Mouse (Mus musculus): ENCODE results near the gene Mansc1. TPM values are rescaled to one million over a fixed set of nuclear protein-coding genes. Genes with fewer than 3 reads are reported as not detected.
A peak's percentile ranks its signal among the peaks of the same experiment; 100 is the strongest.

The Mansc1 gene
- total RNA-seq, 4 experiments from 2014 or later = 13.4 to 18.7 (median 14.5) TPM

- DNase-seq (ENCODE audit: low spot score in 2 of 2) = no peak
These were observed 31.2 kb downstream of the Mansc1 start for GRCm38 (mm10) chr6:134601130-134601529.

DNA sequence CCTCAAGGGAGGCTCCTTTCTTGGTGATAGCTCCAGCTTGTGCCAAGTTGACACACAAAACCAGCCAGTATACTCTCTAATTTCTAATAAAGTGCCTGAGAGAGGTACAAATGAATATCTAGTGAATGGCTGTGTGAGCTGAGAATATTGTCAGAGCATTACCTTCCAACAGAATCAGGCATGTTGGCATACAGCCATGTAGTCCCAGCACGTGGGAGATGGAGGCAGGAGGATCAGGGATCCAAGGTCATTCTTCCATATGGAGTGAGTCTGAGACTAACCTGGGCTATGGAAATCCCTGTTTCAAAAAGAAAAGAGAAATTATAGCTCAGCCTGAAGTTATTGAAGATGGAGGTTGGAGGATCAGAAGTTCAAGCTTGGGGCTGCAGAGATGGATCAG is 33.0 kb downstream of the Mansc1 start:
- no peak for DNase-seq (ENCODE audit: low spot score in 2 of 2)

GRCm38 (mm10) chr6:134597651-134598229 is 34.5 kb downstream of the Mansc1 start:
- no peak for DNase-seq (ENCODE audit: low spot score in 2 of 2)

- no peak for DNase-seq (ENCODE audit: low spot score in 2 of 2)
These were observed 37.5 kb downstream of the Mansc1 start for GRCm38 (mm10) chr6:134594569-134595442.

DNA sequence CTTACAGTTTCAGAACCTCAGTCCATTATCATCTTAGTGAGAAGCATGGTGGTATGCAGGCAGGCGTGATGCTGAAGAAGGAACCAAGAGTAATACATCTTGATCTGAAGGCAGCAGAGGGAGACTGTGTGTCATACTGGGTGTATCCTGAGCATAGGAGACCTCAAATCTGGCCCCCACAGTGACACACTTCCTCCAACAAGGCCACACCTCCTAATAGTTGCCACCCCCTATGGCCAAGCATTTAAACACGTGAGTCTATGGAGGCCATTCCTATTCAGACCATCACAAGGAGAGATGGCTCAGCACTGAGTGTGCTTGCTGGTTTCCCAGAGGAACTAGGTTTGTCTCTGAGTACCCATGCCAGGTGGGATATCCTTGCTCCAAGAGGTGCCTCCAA is 40.7 kb downstream of the Mansc1 start:
- no peak for DNase-seq (ENCODE audit: low spot score in 2 of 2)

GRCm38 (mm10) chr6:134586241-134586640 is 46.0 kb downstream of the Mansc1 start:
- no peak for DNase-seq (ENCODE audit: low spot score in 2 of 2)

DNA sequence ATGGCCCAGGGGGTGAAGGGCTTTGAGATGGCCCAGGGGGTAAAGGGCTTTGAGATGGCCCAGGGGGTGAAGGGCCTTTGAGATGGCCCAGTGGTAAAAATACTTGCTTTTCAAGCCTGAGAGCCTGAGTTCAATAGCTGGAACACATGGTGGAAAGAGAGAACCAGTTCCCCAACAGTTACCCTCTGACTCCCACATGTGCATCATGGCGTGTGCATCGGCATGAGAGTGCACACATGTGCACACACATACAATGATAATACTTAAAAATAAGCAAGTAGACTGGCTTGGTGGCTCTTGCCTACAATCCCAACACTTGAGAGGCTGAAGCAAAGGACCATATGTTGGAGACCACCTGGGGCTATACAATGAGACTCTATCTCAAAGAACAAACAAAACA is 47.7 kb downstream of the Mansc1 start:
- DNase-seq (ENCODE audit: low spot score in 2 of 2) = no peak

GRCm38 (mm10) chr6:134582110-134582509 is 50.2 kb downstream of the Mansc1 start:
- no peak for DNase-seq (ENCODE audit: low spot score in 2 of 2)

DNA sequence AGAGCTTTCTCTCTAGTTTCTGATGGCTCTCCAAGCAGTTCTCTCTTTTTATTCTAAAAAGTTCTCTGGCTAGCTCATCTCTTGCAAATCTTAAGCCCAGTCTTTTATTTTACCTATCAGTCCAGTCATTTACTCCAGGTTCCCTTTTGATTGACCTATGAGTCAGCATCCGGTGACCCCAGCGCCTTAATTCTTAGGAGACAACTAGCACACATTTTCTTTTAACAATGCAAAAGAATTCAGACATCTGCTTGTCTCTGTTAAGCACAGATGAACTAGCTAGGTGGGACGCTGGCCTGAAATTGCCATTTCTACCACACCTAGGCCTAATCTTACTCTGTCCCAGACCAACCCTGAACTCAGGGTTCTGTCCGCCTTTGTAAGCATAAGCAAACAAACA is 52.8 kb downstream of the Mansc1 start:
- DNase-seq (ENCODE audit: low spot score in 2 of 2) = no peak

DNA sequence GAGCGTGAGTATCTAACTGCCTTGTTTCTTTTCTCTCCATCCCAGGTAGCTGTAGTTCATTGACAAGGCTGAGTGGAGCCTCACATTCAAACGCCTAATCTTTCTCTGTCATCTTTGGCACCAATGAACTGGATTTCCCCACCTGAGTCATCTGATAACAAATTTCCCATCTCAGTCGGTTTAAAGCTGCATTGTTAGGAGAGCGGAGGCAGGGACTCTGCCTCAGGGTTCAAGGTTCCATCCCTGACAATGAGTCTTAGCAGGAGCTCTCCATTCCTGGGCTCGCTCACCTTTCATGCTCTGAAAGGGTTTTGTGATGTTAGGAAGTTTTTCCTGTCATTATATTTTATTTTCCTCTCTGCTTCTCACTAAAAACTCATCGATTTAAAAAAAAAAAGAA is 54.2 kb downstream of the Mansc1 start:
- no peak for DNase-seq (ENCODE audit: low spot score in 2 of 2)

DNA sequence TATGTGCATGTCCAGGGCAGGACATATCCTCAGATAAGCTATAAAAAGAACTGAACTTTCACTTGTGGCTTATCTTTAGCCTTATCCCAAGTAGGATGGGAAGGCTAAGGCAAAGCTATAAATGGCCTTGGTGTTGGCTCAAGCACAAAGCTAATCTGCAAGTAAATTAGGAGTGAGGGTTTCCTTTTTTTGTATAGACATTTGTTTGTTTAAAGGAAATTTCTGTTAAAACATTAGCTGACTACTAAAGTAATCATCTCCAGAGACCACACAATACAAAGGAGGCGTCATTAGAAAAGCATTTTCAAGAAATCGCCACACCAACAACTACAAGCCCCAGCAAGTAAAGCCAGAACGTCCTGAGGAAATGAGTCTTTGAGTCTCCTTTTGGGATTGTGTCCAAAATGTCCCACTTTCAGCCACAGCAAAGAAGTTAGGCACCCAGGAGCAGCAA is 57.0 kb downstream of the Mansc1 start:
- no peak for DNase-seq (ENCODE audit: low spot score in 2 of 2)

GRCm38 (mm10) chr6:134567986-134568556 is 64.2 kb downstream of the Mansc1 start:
- no peak for DNase-seq (ENCODE audit: low spot score in 2 of 2)

DNA sequence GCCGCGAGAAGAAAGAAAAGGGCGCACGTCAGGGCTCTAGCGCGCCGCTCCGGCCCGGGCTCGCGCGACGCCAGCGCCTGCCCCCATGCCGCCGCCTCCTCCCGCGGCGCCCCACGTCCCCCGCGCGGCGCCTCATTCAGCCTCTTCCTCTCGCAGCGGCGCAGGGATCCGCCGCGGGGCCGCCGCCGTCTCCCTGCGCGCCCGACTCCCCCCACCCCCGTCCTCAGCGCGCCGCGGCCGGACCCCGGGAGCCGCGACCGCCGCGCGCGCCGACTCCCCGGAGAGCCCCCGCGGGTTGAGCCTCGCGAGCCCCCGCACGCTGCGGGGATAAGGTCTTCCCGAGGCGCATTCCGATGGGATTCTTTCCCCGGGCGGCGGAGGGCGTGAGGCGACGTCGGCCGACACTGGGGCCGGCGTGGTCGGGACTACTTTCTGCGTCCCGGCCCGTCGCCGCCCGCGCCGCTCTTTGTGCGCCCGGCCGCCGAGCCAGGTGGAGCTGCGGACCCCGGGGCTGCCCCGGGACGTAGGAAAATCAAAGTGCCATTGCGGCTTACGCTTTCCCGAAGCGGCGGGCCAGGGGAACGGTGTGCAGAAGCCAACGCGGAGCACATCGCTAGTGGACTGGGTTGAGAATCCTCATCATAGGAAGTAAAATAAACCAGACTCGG is 65.3 kb downstream of the Mansc1 start, which contains the start of gene Lrp6:
TSS of gene Lrp6 (minus strand) at position 148 of the 668 bp plus-strand sequence.
- DNase-seq (ENCODE audit: low spot score in 2 of 2) = peak; percentile 62 to 65

GRCm38 (mm10) chr6:134566248-134566817 is 66.0 kb downstream of the Mansc1 start:
- no peak for DNase-seq (ENCODE audit: low spot score in 2 of 2)

GRCm38 (mm10) chr6:134565606-134566247 is 66.6 kb downstream of the Mansc1 start:
- DNase-seq (ENCODE audit: low spot score in 2 of 2) = peak in 1 of 2 experiments; percentile 17

- no peak for DNase-seq (ENCODE audit: low spot score in 2 of 2)
These were observed 67.7 kb downstream of the Mansc1 start for GRCm38 (mm10) chr6:134564539-134564938.

DNA sequence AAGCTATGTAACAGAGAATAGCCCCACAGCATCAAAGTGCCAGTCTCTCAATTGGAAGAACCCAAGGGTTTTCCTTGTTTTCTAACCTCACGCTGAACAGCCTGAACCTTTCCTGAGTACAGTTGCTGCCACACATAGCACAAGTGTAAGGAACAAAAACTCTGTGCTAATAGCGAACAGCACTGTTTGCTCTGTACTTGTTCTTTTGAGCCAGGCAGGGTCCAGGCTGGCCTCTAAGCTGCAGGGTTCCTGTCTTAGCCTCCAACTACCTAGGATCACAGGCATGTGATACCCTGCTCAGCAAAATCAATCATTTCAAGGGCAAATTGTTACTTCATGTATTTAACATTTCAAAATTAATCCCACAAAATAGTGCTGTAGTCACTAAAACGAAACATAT is 72.7 kb downstream of the Mansc1 start:
- DNase-seq (ENCODE audit: low spot score in 2 of 2) = no peak
